Mouse (Mus musculus): ENCODE measurements at regions not wholly inside any gene's neighbourhood (a gene's known extent, or its start where the extent isn't known, plus 50 kb on each side); places are given as distances from the start of the nearest gene placed in this dataset.

DNA sequence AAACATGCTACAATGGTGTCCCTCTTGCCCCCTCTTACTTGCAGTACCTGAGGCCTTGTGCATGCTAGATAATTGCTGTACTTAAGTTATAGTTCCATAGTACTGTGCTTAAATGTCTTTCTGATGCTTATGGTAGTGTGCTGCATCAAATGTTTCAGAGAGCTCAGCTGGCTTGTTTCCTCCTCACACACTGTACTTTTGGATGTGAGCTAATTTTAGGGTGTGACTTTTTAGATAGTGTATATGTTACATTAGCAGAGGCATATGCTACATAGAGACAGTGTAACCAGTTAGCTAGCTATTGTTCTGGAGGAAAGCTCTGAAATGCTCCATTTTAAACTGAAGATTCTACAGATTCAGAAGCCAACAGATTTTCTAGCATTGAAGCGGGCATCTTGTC is 467.9 kb upstream of the Nr5a2 start:
- no peak overlapping the region for H3K4me2 ChIP-seq (ENCODE audit: low read depth, low read length)
- no peak overlapping the region for H3K9ac ChIP-seq (ENCODE audit: low read depth, low read length)
- no peaks in the 10 kb centered on the region for H3K4me1 ChIP-seq (ENCODE audit: control insufficient read depth, low read depth, low read length)
- H3K27me3 ChIP-seq (ENCODE audit: control insufficient read depth, insufficient read depth, low read depth, low read length), result no peaks in the 10 kb centered on the region
- ATAC-seq (ENCODE audit: low read depth), result no peak
- WGBS (ENCODE audit: insufficient replicate concordance), result 68% methylated on average over 1 of the region's 1 CpGs
- H3K9me3 ChIP-seq (replicated peaks; ENCODE audit: control insufficient read depth, low read length), result no peaks in the 10 kb centered on the region
- no peak overlapping the region for H3K4me3 ChIP-seq (ENCODE audit: low read depth, low read length)
- H3K27ac ChIP-seq (ENCODE audit: low read length), result no peak overlapping the region
- H3K36me3 ChIP-seq (ENCODE audit: control insufficient read depth, insufficient read depth), result no peaks in the 10 kb centered on the region

- Histone ChIP-seq H3K4me2 (ENCODE audit: low read depth, low read length) (no peak overlapping the region), H3K9ac (ENCODE audit: low read depth, low read length) (no peak overlapping the region), H3K36me3 (ENCODE audit: control insufficient read depth, insufficient read depth) (no peaks in the 10 kb centered on the region), H3K4me3 (ENCODE audit: low read depth, low read length) (no peak overlapping the region), H3K27ac (ENCODE audit: low read length) (no peak overlapping the region), H3K9me3 (replicated peaks; ENCODE audit: control insufficient read depth, low read length) (no peaks in the 10 kb centered on the region), H3K4me1 (ENCODE audit: control insufficient read depth, low read depth, low read length) (no peaks in the 10 kb centered on the region), H3K27me3 (ENCODE audit: control insufficient read depth, insufficient read depth, low read depth, low read length) (no peaks in the 10 kb centered on the region)
- WGBS (ENCODE audit: insufficient replicate concordance), result 57% methylated on average over 3 of the region's 3 CpGs
- ATAC-seq (ENCODE audit: low read depth), result no peak
Measured at GRCm38 (mm10) chr1:137418388-137418787, 458.1 kb upstream of the Nr5a2 start.

DNA sequence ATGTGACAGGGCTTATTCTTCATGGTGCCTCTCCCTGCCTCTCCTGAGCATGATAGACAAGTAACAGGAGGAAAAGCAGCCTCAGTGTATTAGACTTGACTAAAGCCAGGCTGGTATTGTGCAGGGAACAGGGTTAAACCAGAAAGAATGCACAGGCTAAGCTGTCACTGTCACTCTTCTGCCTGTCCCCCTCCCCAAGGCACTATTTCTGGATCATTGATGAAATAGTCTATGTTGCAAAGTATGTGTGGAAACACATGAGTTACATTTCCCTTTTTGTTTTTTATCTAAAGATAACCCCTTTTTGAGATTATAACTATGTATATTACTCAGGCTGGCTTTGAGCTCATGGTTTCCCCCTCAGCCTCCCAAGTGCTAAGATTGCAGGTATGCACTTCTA is 436.5 kb upstream of the Nr5a2 start:
- Histone ChIP-seq H3K4me2 (ENCODE audit: low read depth, low read length) (no peak overlapping the region), H3K36me3 (ENCODE audit: control insufficient read depth, insufficient read depth) (no peaks in the 10 kb centered on the region), H3K27me3 (ENCODE audit: control insufficient read depth, insufficient read depth, low read depth, low read length) (no peaks in the 10 kb centered on the region), H3K27ac (ENCODE audit: low read length) (no peak overlapping the region), H3K4me3 (ENCODE audit: low read depth, low read length) (no peak overlapping the region), H3K4me1 (ENCODE audit: control insufficient read depth, low read depth, low read length) (no peaks in the 10 kb centered on the region), H3K9ac (ENCODE audit: low read depth, low read length) (no peak overlapping the region), H3K9me3 (replicated peaks; ENCODE audit: control insufficient read depth, low read length) (no peaks in the 10 kb centered on the region)
- ATAC-seq (ENCODE audit: low read depth), result no peak

DNA sequence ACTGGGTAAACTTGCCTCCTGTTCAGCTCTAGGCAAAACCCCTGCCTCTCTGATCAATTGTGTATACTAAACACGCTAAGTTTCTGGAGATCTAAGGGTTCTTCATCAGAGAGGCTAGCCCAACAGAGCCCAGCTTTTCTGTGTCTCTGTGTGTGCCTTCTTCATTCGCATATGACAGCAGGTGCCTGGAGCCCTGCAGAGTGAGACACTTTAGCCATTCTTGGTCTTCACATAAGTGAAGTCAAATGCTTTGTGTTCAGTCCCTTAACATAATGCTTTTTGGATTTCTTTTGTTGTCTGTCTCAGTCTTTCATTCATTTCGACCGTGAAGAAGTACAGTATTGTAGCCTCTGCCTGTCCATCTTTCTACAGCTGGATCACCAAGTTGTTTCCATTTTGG is 427.3 kb upstream of the Nr5a2 start:
- Histone ChIP-seq H3K4me3 (ENCODE audit: low read depth, low read length) (no peak overlapping the region), H3K36me3 (ENCODE audit: control insufficient read depth, insufficient read depth) (no peaks in the 10 kb centered on the region), H3K9ac (ENCODE audit: low read depth, low read length) (no peak overlapping the region), H3K27me3 (ENCODE audit: control insufficient read depth, insufficient read depth, low read depth, low read length) (no peaks in the 10 kb centered on the region), H3K4me2 (ENCODE audit: low read depth, low read length) (no peak overlapping the region), H3K27ac (ENCODE audit: low read length) (no peak overlapping the region), H3K4me1 (ENCODE audit: control insufficient read depth, low read depth, low read length) (no peaks in the 10 kb centered on the region), H3K9me3 (replicated peaks; ENCODE audit: control insufficient read depth, low read length) (no peaks in the 10 kb centered on the region)
- ATAC-seq (ENCODE audit: low read depth), result no peak
- 48% methylated on average over 4 of the region's 4 CpGs for WGBS (ENCODE audit: insufficient replicate concordance)

DNA sequence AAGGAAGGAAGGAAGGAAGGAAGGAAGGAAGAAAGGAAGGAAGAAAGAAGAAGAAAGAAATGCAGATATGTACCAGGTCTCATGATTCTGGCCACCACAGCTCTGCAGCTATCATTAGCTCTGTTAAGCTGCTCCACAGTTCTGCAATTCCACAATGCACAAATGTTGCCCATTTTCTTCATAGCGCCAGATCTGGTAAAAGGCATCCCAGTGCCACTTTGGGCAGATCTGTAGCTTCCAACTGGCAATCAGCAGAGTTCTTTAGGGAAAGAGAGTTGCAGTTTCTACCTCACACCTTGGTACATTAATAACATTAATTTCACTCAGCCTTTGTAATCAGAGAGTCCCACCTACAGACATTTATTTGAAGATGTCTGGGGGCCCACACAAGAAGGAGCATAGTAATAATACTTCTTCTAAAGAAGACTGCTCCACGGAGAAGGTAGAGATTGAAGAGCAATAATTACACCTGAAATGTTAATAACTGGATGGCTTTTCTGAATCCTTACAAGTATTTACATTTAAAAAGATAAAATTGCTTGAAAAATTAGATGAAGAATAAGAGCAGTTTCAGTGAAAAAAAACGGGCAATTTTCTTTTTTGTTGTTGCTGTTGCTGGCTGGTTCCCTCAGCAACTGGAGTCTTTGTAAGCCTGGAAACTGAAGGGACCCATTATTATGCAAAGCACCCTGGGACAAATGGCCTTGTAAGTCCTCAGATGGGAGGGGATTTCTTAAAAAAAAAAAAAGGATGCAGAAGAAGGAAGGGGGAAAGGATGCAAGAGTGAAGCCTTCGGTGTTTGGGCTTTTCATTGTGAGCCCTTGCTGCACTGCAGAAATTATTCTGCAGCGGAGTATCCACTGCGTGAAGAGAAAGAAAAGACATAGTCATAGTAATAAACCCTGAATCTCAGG is 418.1 kb upstream of the Nr5a2 start:
- Histone ChIP-seq H3K4me2 (ENCODE audit: low read depth, low read length) (no peak overlapping the region), H3K4me3 (ENCODE audit: low read depth, low read length) (no peak overlapping the region), H3K36me3 (ENCODE audit: control insufficient read depth, insufficient read depth) (no peaks in the 10 kb centered on the region), H3K27me3 (ENCODE audit: control insufficient read depth, insufficient read depth, low read depth, low read length) (no peaks in the 10 kb centered on the region), H3K9me3 (replicated peaks; ENCODE audit: control insufficient read depth, low read length) (no peaks in the 10 kb centered on the region), H3K9ac (ENCODE audit: low read depth, low read length) (no peak overlapping the region), H3K4me1 (ENCODE audit: control insufficient read depth, low read depth, low read length) (no peaks in the 10 kb centered on the region), H3K27ac (ENCODE audit: low read length) (no peak overlapping the region)
- no peak for ATAC-seq (ENCODE audit: low read depth)
- 33% methylated on average over 6 of the region's 6 CpGs for WGBS (ENCODE audit: insufficient replicate concordance)

DNA sequence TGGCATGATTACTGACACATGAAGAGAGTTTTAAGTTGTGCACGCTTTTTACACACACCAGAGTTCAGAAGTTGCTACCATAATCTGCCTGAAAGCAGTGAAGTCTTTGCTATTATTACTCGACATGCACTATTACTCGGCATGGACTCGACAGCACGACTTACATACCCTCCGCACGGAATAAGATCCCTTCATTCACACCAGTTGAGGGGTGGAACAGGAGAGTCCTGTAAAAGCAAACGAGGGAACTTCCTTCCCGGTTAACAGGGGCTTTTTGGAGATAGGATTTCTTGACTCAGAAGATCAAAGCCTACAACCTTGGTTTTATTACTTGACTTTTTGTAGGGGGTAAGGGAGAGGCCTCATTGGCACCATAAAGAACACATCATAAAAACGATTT is 416.4 kb upstream of the Nr5a2 start:
- H3K36me3 ChIP-seq (ENCODE audit: control insufficient read depth, insufficient read depth), result no peaks in the 10 kb centered on the region
- 61% methylated on average over 10 of the region's 10 CpGs for WGBS (ENCODE audit: insufficient replicate concordance)
- H3K27me3 ChIP-seq (ENCODE audit: control insufficient read depth, insufficient read depth, low read depth, low read length), result no peaks in the 10 kb centered on the region
- H3K4me3 ChIP-seq (ENCODE audit: low read depth, low read length), result no peak overlapping the region
- no peak overlapping the region for H3K9ac ChIP-seq (ENCODE audit: low read depth, low read length)
- no peak for ATAC-seq (ENCODE audit: low read depth)
- H3K4me2 ChIP-seq (ENCODE audit: low read depth, low read length), result no peak overlapping the region
- no peaks in the 10 kb centered on the region for H3K9me3 ChIP-seq (replicated peaks; ENCODE audit: control insufficient read depth, low read length)
- no peak overlapping the region for H3K27ac ChIP-seq (ENCODE audit: low read length)
- H3K4me1 ChIP-seq (ENCODE audit: control insufficient read depth, low read depth, low read length), result no peaks in the 10 kb centered on the region

GRCm38 (mm10) chr1:137374641-137375040 is 414.4 kb upstream of the Nr5a2 start:
- no peak overlapping the region for H3K27ac ChIP-seq (ENCODE audit: low read length)
- H3K4me3 ChIP-seq (ENCODE audit: low read depth, low read length), result no peak overlapping the region
- no peaks in the 10 kb centered on the region for H3K27me3 ChIP-seq (ENCODE audit: control insufficient read depth, insufficient read depth, low read depth, low read length)
- H3K36me3 ChIP-seq (ENCODE audit: control insufficient read depth, insufficient read depth), result no peaks in the 10 kb centered on the region
- no peak for ATAC-seq (ENCODE audit: low read depth)
- no peaks in the 10 kb centered on the region for H3K4me1 ChIP-seq (ENCODE audit: control insufficient read depth, low read depth, low read length)
- no peak overlapping the region for H3K9ac ChIP-seq (ENCODE audit: low read depth, low read length)
- H3K9me3 ChIP-seq (replicated peaks; ENCODE audit: control insufficient read depth, low read length), result no peaks in the 10 kb centered on the region
- H3K4me2 ChIP-seq (ENCODE audit: low read depth, low read length), result no peak overlapping the region
- WGBS (ENCODE audit: insufficient replicate concordance), result 55% methylated on average over 4 of the region's 4 CpGs

- no peak for ATAC-seq (ENCODE audit: low read depth)
- Histone ChIP-seq H3K27me3 (ENCODE audit: control insufficient read depth, insufficient read depth, low read depth, low read length) (no peaks in the 10 kb centered on the region), H3K9me3 (replicated peaks; ENCODE audit: control insufficient read depth, low read length) (no peaks in the 10 kb centered on the region), H3K9ac (ENCODE audit: low read depth, low read length) (no peak overlapping the region), H3K27ac (ENCODE audit: low read length) (no peak overlapping the region), H3K4me3 (ENCODE audit: low read depth, low read length) (no peak overlapping the region), H3K36me3 (ENCODE audit: control insufficient read depth, insufficient read depth) (no peaks in the 10 kb centered on the region), H3K4me2 (ENCODE audit: low read depth, low read length) (no peak overlapping the region), H3K4me1 (ENCODE audit: control insufficient read depth, low read depth, low read length) (no peaks in the 10 kb centered on the region)
- WGBS (ENCODE audit: insufficient replicate concordance), result 52% methylated on average over 15 of the region's 15 CpGs
Measured at GRCm38 (mm10) chr1:137373509-137374420, 413.5 kb upstream of the Nr5a2 start.

- Histone ChIP-seq H3K36me3 (ENCODE audit: control insufficient read depth, insufficient read depth) (no peaks in the 10 kb centered on the region), H3K4me1 (ENCODE audit: control insufficient read depth, low read depth, low read length) (no peaks in the 10 kb centered on the region), H3K27me3 (ENCODE audit: control insufficient read depth, insufficient read depth, low read depth, low read length) (no peaks in the 10 kb centered on the region), H3K9me3 (replicated peaks; ENCODE audit: control insufficient read depth, low read length) (no peaks in the 10 kb centered on the region), H3K27ac (ENCODE audit: low read length) (no peak overlapping the region), H3K9ac (ENCODE audit: low read depth, low read length) (no peak overlapping the region), H3K4me2 (ENCODE audit: low read depth, low read length) (no peak overlapping the region), H3K4me3 (ENCODE audit: low read depth, low read length) (no peak overlapping the region)
- ATAC-seq (ENCODE audit: low read depth), result no peak
- 67% methylated on average over 3 of the region's 3 CpGs for WGBS (ENCODE audit: insufficient replicate concordance)
Measured at GRCm38 (mm10) chr1:137372236-137372635, 412.0 kb upstream of the Nr5a2 start.

Data from liver, embryonic 16.5 days (tissue).